Mouse (Mus musculus): ENCODE measurements at regions not wholly inside any gene's neighbourhood (a gene's known extent, or its start where the extent isn't known, plus 50 kb on each side); places are given as distances from the start of the nearest gene placed in this dataset.

GRCm38 (mm10) chr3:113080704-113081103, 177.9 kb downstream of the Amy2a5 start:
- TF ChIP-seq CTCF (conservative IDR thresholded peaks at IDR 0.05; ENCODE audit: insufficient read depth, insufficient read length, low read depth, low read length) (no peak), POLR2A (IDR thresholded peaks at IDR 0.05; ENCODE audit: low read depth, low read length) (no peak)

Data from kidney, adult 2 months (tissue).